Mouse (Mus musculus): ENCODE measurements around the gene Zswim7. TPM values are rescaled to one million over a fixed set of nuclear protein-coding genes. Genes with fewer than 3 reads are reported as not detected.

The Zswim7 gene
- polyA plus RNA-seq (2014; fragmentation: Illumina TruSeq; extraction: RNeasy Lipid Tissue Mini Kit (QIAGEN cat#74804); ENCODE audit: low read depth, low replicate concordance): 29.4 TPM

DNA sequence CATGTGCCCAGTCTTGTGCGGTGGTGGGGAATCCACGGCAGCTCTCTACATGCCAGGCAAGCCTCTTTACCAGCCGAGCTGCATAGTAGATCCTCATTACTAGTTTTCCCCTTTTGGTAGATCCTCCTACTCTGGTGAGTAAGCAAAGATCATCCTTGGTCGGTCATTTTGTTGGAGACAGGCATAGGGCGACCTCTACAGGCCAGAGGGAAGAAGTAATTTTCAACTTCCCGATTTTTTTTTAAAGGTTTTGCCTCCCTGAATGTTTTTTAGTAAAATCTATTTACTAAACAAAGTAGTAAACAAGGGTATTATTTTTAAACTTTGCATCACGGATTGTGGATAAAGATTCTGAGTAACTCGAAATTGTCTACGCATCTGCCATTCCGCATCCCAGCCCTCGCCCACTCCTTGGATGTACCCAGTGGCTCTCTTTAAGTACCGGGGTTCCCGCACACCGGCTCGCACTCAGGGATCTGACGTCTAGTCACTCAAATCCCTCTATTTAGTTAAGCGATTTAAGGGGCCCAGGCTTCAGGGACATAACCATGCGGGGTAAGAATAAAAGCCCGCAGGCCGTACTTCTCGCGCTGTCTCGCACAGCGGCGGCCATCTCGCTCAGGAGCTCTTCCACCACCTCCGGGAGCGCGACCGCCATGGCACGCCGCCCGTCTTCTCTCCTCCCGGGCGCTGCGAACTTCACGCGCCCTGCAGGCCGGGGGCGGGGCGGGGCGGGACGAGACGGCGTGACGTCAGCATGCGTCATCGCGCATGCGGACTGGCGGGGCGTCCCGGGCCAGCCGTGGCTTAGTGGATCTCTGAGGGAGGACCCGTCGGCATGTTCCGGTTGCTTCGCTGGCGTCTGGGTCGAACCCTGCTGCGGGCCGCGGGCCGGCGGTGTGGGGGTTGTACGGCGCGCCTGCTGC lies at the start of gene Zswim7, which contains the start of gene Ttc19:
Gene Zswim7, minus strand, starts transcription at position 701 of the 926 bp plus-strand sequence.
Gene Ttc19, plus strand, starts transcription at position 799 of the 926 bp plus-strand sequence.

DNA sequence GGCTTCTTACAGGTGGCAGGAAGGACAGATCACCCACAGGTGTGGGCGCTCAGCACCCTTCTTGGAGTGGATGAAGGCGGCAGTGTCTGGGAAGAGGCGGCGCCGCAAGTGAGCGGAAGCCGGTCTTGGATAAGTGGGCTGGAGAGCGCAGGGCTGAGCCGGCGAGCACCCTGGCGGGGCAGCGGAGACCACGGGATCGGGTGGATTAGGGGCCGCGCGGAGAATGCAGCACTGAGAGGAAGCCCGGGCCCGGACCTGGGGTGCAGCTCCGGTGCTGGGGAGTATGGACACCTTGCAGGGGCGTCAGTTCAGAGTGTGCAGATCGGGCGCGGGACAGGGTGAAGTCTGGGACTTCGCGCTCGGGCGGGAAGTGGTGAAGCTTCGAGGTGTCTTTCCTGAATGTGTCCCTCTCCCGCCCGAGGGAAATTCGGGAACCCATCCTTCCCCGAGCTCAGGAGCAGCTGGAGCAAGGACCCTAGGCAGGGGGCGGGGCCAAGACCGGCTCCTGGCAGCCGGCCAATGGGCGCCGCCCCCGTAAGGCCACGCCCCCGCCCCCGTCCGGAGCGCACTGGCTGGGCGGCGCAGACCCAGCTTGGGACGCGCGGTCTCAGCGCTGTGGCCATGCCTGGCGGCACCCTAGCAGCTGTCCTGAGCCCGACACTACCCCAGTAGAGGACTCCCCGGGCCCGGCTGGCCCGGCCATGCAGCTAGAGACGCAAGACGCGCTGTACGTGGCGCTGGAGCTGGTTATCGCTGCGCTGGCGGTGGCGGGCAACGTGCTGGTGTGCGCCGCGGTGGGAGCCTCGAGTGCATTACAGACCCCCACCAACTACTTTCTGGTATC lies 32.6 kb downstream of the Zswim7 start, which contains the start of gene Adora2b:
Gene Adora2b, plus strand, starts transcription at position 584 of the 844 bp plus-strand sequence.

Other genes with a start within 250 kb of the Zswim7 start
- 0.73 TPM for gene Adora2b, start 32.4 kb downstream of the Zswim7 start, polyA plus RNA-seq (2014; fragmentation: Illumina TruSeq; extraction: RNeasy Lipid Tissue Mini Kit (QIAGEN cat#74804); ENCODE audit: low read depth, low replicate concordance)
- gene Ttc19, start 98 bp upstream of the Zswim7 start, polyA plus RNA-seq (2014; fragmentation: Illumina TruSeq; extraction: RNeasy Lipid Tissue Mini Kit (QIAGEN cat#74804); ENCODE audit: low read depth, low replicate concordance): 38.9 TPM
- gene Pigl, start 177.1 kb upstream of the Zswim7 start, polyA plus RNA-seq (2014; fragmentation: Illumina TruSeq; extraction: RNeasy Lipid Tissue Mini Kit (QIAGEN cat#74804); ENCODE audit: low read depth, low replicate concordance): 4.8 TPM
- 82.6 TPM for gene Ncor1, start 177.2 kb upstream of the Zswim7 start, polyA plus RNA-seq (2014; fragmentation: Illumina TruSeq; extraction: RNeasy Lipid Tissue Mini Kit (QIAGEN cat#74804); ENCODE audit: low read depth, low replicate concordance)

All from heart, adult 10 weeks (tissue).